Mouse (Mus musculus): Measurements from ENCODE around the gene Tbc1d4. TPM values are rescaled to one million over a fixed set of nuclear protein-coding genes. Genes with fewer than 3 reads are reported as not detected.

Gene Tbc1d4
- polyA plus RNA-seq, 1 experiment: 18.4 TPM

DNA sequence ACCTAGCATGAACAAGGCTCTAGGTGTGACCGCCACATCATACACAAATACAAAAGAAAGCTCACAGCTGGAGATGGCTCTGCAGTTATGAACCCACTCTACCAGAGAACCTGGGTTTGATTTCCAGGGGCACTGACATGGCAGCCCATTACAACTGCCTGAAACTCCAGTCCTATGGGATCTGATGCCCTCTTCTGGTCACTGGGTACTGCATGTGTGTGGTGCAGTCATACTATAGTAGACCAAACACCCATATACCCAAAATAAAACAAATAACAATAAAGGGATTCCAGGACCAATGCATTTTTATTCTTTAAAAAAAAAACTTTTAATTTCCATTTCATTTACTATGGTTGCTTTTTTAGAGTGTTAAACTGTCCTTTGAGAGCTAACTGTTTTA is 26.8 kb upstream of the Tbc1d4 start:
- TF ChIP-seq CTCF (IDR thresholded peaks at IDR 0.05; ENCODE audit: low read depth, low read length): no peak
- no peak for TF ChIP-seq POLR2A (IDR thresholded peaks at IDR 0.05; ENCODE audit: borderline replicate concordance, low read depth, low read length)
- H3K4me1 ChIP-seq (ENCODE audit: control insufficient read depth, insufficient read depth, low read length): peaks cover 20% of the 10 kb centered on the region
- no peak overlapping the region for H3K4me3 ChIP-seq (ENCODE audit: insufficient read depth, low read length)
- H3K27ac ChIP-seq (ENCODE audit: insufficient read depth, low read depth, low read length): no peak overlapping the region

DNA sequence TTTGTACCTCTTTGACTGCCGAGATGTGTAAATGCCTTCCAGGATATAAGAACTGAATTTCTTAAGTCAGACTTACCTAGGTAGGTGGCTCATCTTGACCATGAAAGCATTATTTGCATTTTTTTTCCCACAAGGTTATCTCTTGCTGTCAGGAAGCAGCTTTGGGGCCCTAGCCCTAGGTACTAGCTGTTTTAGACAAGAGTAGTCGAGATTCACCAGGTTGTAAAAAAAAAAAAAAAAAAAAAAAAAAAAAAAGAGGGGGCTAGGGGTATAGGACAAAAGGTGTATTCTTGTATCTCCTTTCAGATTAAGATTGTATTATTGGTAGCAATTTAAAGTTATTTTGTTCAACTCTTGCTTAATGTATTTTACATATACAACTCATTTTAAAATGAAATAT is 21.6 kb upstream of the Tbc1d4 start:
- H3K4me1 ChIP-seq (ENCODE audit: control insufficient read depth, insufficient read depth, low read length): no peaks in the 10 kb centered on the region
- no peak for TF ChIP-seq CTCF (IDR thresholded peaks at IDR 0.05; ENCODE audit: low read depth, low read length)
- TF ChIP-seq POLR2A (IDR thresholded peaks at IDR 0.05; ENCODE audit: borderline replicate concordance, low read depth, low read length): no peak

GRCm38 (mm10) chr14:101617680-101618079 is 8.7 kb upstream of the Tbc1d4 start:
- TF ChIP-seq POLR2A (IDR thresholded peaks at IDR 0.05; ENCODE audit: borderline replicate concordance, low read depth, low read length) (no peak), CTCF (IDR thresholded peaks at IDR 0.05; ENCODE audit: low read depth, low read length) (no peak)
- no peak overlapping the region for H3K4me3 ChIP-seq (ENCODE audit: insufficient read depth, low read length)
- no peak overlapping the region for H3K27ac ChIP-seq (ENCODE audit: insufficient read depth, low read depth, low read length)
- peaks cover 5% of the 10 kb centered on the region; the same call in 1 of the 2 replicates for H3K4me1 ChIP-seq (ENCODE audit: control insufficient read depth, insufficient read depth, low read length)

More for the DNA sequence above, 21.6 kb upstream of the Tbc1d4 start:
- Histone ChIP-seq H3K27ac (ENCODE audit: insufficient read depth, low read depth, low read length) (no peak overlapping the region), H3K4me3 (ENCODE audit: insufficient read depth, low read length) (no peak overlapping the region)

- H3K27ac ChIP-seq (ENCODE audit: insufficient read depth, low read depth, low read length): no peak overlapping the region
- no peak for TF ChIP-seq POLR2A (IDR thresholded peaks at IDR 0.05; ENCODE audit: borderline replicate concordance, low read depth, low read length)
- TF ChIP-seq CTCF (IDR thresholded peaks at IDR 0.05; ENCODE audit: low read depth, low read length): no peak
- no peak overlapping the region for H3K4me3 ChIP-seq (ENCODE audit: insufficient read depth, low read length)
- H3K4me1 ChIP-seq (ENCODE audit: control insufficient read depth, insufficient read depth, low read length): peaks cover 5% of the 10 kb centered on the region; the same call in 1 of the 2 replicates
Observed at GRCm38 (mm10) chr14:101616178-101616577, 7.2 kb upstream of the Tbc1d4 start.

DNA sequence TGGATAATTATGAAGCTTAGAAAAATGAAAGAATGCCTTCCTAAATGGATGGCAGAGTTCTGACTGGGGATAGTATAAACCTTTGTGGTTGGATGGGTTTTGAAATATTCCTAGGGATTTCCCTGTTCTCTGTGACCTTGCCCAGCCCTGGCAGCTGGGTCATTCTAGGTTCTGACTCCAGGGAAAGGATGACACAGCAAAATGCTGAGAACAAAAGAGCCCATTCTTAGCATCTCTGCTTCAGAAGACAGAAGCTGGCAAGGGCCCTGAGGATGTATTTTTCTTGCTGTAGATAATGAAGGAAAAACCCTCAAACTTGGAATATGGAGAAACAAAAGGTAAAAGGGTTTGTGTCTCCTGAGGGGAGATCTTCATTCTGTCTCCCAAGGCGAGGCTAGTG is 4.2 kb upstream of the Tbc1d4 start:
- TF ChIP-seq CTCF (IDR thresholded peaks at IDR 0.05; ENCODE audit: low read depth, low read length): no peak
- TF ChIP-seq POLR2A (IDR thresholded peaks at IDR 0.05; ENCODE audit: borderline replicate concordance, low read depth, low read length): no peak
- Histone ChIP-seq H3K4me3 (ENCODE audit: insufficient read depth, low read length) (no peak overlapping the region), H3K4me1 (ENCODE audit: control insufficient read depth, insufficient read depth, low read length) (peaks cover 5% of the 10 kb centered on the region; the same call in 1 of the 2 replicates), H3K27ac (ENCODE audit: insufficient read depth, low read depth, low read length) (no peak overlapping the region)

GRCm38 (mm10) chr14:101610701-101611100 is 1.7 kb upstream of the Tbc1d4 start:
- Histone ChIP-seq H3K4me3 (ENCODE audit: insufficient read depth, low read length) (no peak overlapping the region), H3K27ac (ENCODE audit: insufficient read depth, low read depth, low read length) (no peak overlapping the region), H3K4me1 (ENCODE audit: control insufficient read depth, insufficient read depth, low read length) (peaks cover 2% of the 10 kb centered on the region; the same call in 1 of the 2 replicates)
- TF ChIP-seq CTCF (IDR thresholded peaks at IDR 0.05; ENCODE audit: low read depth, low read length) (no peak), POLR2A (IDR thresholded peaks at IDR 0.05; ENCODE audit: borderline replicate concordance, low read depth, low read length) (no peak)

- Histone ChIP-seq H3K4me1 (ENCODE audit: control insufficient read depth, insufficient read depth, low read length) (peaks cover 2% of the 10 kb centered on the region; the same call in 1 of the 2 replicates), H3K4me3 (ENCODE audit: insufficient read depth, low read length) (peak overlapping the region; percentile 92), H3K27ac (ENCODE audit: insufficient read depth, low read depth, low read length) (peak overlapping the region; percentile 75)
- TF ChIP-seq CTCF (IDR thresholded peaks at IDR 0.05; ENCODE audit: low read depth, low read length) (no peak), POLR2A (IDR thresholded peaks at IDR 0.05; ENCODE audit: borderline replicate concordance, low read depth, low read length) (no peak)
Observed at GRCm38 (mm10) chr14:101607631-101608518, 1.1 kb downstream of the Tbc1d4 start.

DNA sequence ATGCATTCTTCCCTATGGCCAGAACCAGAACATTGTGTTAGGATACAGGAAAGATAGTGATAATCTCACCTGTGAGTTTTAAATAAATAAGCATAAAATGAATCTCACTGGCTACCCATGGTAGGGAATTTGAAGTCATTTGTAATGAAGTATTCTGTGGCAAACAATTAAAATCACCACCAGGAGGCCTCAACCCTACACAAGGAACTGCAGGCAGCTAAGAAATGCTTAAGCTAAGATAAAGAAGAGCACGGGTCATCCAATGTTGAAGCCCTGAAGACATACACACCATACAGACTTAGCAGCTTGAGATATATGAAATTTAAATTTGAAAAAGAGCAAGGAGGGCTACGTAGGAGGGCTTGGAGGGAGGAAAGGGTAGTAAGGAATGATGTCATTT is 3.1 kb downstream of the Tbc1d4 start:
- TF ChIP-seq CTCF (IDR thresholded peaks at IDR 0.05; ENCODE audit: low read depth, low read length): no peak
- TF ChIP-seq POLR2A (IDR thresholded peaks at IDR 0.05; ENCODE audit: borderline replicate concordance, low read depth, low read length): no peak
- H3K4me3 ChIP-seq (ENCODE audit: insufficient read depth, low read length): no peak overlapping the region
- peaks cover 2% of the 10 kb centered on the region for H3K4me1 ChIP-seq (ENCODE audit: control insufficient read depth, insufficient read depth, low read length)
- H3K27ac ChIP-seq (ENCODE audit: insufficient read depth, low read depth, low read length): no peak overlapping the region

- Histone ChIP-seq H3K4me1 (ENCODE audit: control insufficient read depth, insufficient read depth, low read length) (peaks cover 2% of the 10 kb centered on the region), H3K27ac (ENCODE audit: insufficient read depth, low read depth, low read length) (no peak overlapping the region), H3K4me3 (ENCODE audit: insufficient read depth, low read length) (no peak overlapping the region)
- TF ChIP-seq CTCF (IDR thresholded peaks at IDR 0.05; ENCODE audit: low read depth, low read length): no peak
- no peak for TF ChIP-seq POLR2A (IDR thresholded peaks at IDR 0.05; ENCODE audit: borderline replicate concordance, low read depth, low read length)
Observed at GRCm38 (mm10) chr14:101602851-101603250, 6.1 kb downstream of the Tbc1d4 start.

GRCm38 (mm10) chr14:101597096-101597715 is 11.8 kb downstream of the Tbc1d4 start:
- H3K4me1 ChIP-seq (ENCODE audit: control insufficient read depth, insufficient read depth, low read length): peaks cover 24% of the 10 kb centered on the region
- TF ChIP-seq CTCF (IDR thresholded peaks at IDR 0.05; ENCODE audit: low read depth, low read length) (no peak), POLR2A (IDR thresholded peaks at IDR 0.05; ENCODE audit: borderline replicate concordance, low read depth, low read length) (no peak)

More at GRCm38 (mm10) chr14:101597096-101597715, 11.8 kb downstream of the Tbc1d4 start:
- H3K4me3 ChIP-seq (ENCODE audit: insufficient read depth, low read length): no peak overlapping the region
- H3K27ac ChIP-seq (ENCODE audit: insufficient read depth, low read depth, low read length): no peak overlapping the region

Measured in bone marrow macrophage, adult 2 months (primary cell).